Mouse (Mus musculus) G1E-ER4 (cell line): ENCODE results near the gene Bnipl. TPM values are rescaled to one million over a fixed set of nuclear protein-coding genes. Genes with fewer than 3 reads are reported as not detected.

Source experiments
- GATA1 ChIP-seq: IDR thresholded peaks from one replicate; pipeline ENCODE4 v1.8.0; 2012; ENCODE audit warnings: low read length, inconsistent platforms
- polyA plus RNA-seq: library from polyadenylated mRNA; stranded (reverse); fragments of >175 nt; gene quantifications from 2 replicates; pipeline ENCODE4 v1.2.3, GENCODE M21; 2012

Bnipl gene
- polyA plus RNA-seq, 1 experiment = not detected

DNA sequence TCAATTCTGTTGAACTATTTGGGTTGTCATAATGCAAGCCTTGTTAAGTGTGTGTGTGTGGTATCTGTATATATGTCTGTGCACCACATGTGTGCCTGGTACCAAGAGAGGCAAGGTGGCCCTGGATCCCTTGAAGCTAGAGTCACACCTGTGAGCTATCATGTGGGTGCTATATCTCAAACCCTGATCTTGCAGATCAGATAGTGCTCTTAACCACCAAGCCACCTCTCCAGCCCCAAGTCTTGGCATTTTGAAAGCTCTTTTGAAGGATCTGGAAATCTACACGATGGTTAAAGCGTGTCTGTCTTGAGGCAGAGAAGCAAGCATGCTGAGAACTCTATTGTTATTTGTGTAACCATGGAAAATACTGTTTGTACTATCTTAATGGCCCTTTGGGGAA, 40.4 kb downstream of the Bnipl start:
- peak; percentile 28 for TF ChIP-seq GATA1

- no peak for TF ChIP-seq GATA1
Observed at GRCm38 (mm10) chr3:95208286-95208685, 42.7 kb downstream of the Bnipl start.

DNA sequence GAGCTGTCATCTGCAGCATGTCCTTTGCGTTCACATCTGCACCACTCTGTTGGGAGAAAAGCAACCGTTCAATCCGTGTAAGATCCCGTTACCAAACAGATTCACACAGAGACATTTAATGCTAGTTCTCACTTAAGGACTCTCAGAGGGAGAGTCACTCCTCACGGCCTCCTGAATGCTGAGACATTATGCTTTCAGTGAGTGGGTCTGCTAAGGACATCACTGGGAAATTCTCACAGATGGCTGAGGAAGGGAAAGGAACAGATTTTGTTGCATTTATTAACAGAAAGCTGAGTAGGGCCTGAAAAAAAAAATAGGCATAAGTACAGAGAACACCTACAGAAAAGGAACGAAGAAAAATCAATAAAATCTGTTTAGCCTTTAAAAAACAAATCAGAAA, 47.1 kb downstream of the Bnipl start:
- TF ChIP-seq GATA1 = no peak

DNA sequence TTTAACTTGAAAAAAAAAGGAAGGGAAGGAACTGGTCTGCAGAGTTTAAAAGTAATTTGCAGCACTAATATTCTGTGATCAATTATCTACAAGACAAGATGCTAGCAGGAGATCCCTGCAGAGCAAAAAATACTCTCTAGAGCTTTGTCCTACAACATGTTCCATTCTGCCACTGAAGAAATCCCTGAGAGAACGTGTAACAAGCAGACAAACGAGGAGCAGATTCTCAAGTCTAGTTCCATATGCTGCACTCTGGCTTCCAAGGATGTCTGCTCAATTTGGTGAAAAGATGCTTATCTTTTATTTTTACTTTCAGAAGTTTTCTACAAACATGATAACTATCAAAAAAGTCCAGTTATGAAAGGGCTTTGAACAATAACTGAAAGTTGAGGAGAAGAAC, 50.4 kb downstream of the Bnipl start:
- TF ChIP-seq GATA1 = no peak

GRCm38 (mm10) chr3:95200132-95200531, 50.9 kb downstream of the Bnipl start:
- no peak for TF ChIP-seq GATA1

DNA sequence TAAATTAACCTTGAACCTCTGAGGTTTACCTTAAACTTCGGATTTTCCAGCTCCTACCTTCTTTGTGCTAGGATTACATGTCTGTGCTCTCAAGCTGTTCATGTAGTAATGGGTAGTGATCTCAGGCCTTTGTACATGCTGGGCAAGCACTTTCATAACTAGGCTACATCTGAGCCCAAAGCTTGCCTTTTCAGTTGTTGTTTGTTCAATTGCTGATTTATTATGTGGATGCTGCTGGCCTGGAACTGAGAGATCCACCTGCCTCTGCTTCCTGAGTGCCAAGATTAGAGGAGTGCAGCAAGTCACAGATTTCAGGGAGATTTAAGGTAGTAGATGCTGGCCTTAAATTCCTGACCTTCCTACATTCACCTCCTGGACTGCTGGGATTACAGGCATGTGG, 51.9 kb downstream of the Bnipl start:
- no peak for TF ChIP-seq GATA1

DNA sequence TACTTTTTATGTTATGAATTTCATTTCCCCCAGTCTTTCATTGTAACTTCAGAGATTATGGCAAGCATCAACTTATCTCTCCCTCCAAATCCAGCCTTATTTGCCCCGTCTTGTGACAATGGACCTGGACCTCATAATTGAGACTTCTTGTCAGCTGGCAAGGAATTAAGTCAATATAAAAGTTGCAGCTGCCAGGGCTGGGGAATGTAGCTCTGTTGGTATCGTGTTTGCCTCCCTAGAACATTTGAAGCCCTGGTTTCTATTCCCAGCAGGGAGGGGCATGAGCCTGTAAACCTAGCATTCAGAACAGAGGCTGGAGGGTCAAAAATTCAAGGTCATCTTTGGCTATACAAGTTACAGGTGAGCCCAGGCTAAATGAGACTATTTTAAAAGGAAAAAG, 55.2 kb downstream of the Bnipl start:
- TF ChIP-seq GATA1 = no peak

GRCm38 (mm10) chr3:95194721-95195135, 56.3 kb downstream of the Bnipl start:
- no peak for TF ChIP-seq GATA1

Other genes starting within 250 kb of the Bnipl start
- gene Zfp687, start 235.7 kb downstream of the Bnipl start, polyA plus RNA-seq = 69.4 and 75.7 TPM in 2 replicates
- 165 and 202 TPM in 2 replicates for gene Psmd4, start 208.6 kb downstream of the Bnipl start, polyA plus RNA-seq
- gene Pip5k1a, start 144.3 kb downstream of the Bnipl start, polyA plus RNA-seq = 24.3 and 27.7 TPM in 2 replicates
- 298 and 449 TPM in 2 replicates for gene Vps72, start 140.2 kb downstream of the Bnipl start, polyA plus RNA-seq
- gene Tmod4, start 126.7 kb downstream of the Bnipl start, polyA plus RNA-seq = 0.24 and 0.26 TPM in 2 replicates
- gene Scnm1, start 117.2 kb downstream of the Bnipl start, polyA plus RNA-seq = 5.1 and 6.4 TPM in 2 replicates
- 5.6 and 9.6 TPM in 2 replicates for gene Lysmd1, start 117.1 kb downstream of the Bnipl start, polyA plus RNA-seq
- not detected in 2 replicates for gene Tnfaip8l2, start 108.8 kb downstream of the Bnipl start, polyA plus RNA-seq
- 1.6 and 2.4 TPM in 2 replicates for gene Sema6c, start 90.7 kb downstream of the Bnipl start, polyA plus RNA-seq
- gene Gabpb2, start 33.3 kb downstream of the Bnipl start, polyA plus RNA-seq = 3.0 and 3.9 TPM in 2 replicates
- gene Cdc42se1, start 22.5 kb downstream of the Bnipl start, polyA plus RNA-seq = 142 and 147 TPM in 2 replicates
- 2.4 and 4.8 TPM in 2 replicates for gene Mllt11, start 19.0 kb downstream of the Bnipl start, polyA plus RNA-seq
- not detected in 2 replicates for gene Gm128, start 9.6 kb downstream of the Bnipl start, polyA plus RNA-seq
- gene Mindy1, start 30.2 kb upstream of the Bnipl start, polyA plus RNA-seq = 82.1 and 111 TPM in 2 replicates
- 2.4 and 3.3 TPM in 2 replicates for gene Prune1, start 30.9 kb upstream of the Bnipl start, polyA plus RNA-seq
- gene Anxa9, start 56.0 kb upstream of the Bnipl start, polyA plus RNA-seq = 0.97 and 1.0 TPM in 2 replicates
- gene Cers2, start 63.6 kb upstream of the Bnipl start, polyA plus RNA-seq = 461 and 746 TPM in 2 replicates
- 54.7 and 74.2 TPM in 2 replicates for gene Setdb1, start 106.0 kb upstream of the Bnipl start, polyA plus RNA-seq
- not detected in 2 replicates for gene 4930558C23Rik, start 151.6 kb upstream of the Bnipl start, polyA plus RNA-seq
- 49.7 and 51.0 TPM in 2 replicates for gene Arnt, start 183.2 kb upstream of the Bnipl start, polyA plus RNA-seq
- not detected in 2 replicates for gene Ctsk, start 248.1 kb upstream of the Bnipl start, polyA plus RNA-seq